Mouse (Mus musculus) heart, adult 9 months (tissue): ENCODE measurements at regions not wholly inside any gene's neighbourhood (a gene's known extent, or its start where the extent isn't known, plus 50 kb on each side); places are given as distances from the start of the nearest gene placed in this dataset.

ENCODE experiments used
- DNase-seq, 2 experiments: peaks; one replicate each; pipeline ENCODE4 v3.0.0; 2022; ENCODE audit warnings: low spot score in 2 of 2

DNA sequence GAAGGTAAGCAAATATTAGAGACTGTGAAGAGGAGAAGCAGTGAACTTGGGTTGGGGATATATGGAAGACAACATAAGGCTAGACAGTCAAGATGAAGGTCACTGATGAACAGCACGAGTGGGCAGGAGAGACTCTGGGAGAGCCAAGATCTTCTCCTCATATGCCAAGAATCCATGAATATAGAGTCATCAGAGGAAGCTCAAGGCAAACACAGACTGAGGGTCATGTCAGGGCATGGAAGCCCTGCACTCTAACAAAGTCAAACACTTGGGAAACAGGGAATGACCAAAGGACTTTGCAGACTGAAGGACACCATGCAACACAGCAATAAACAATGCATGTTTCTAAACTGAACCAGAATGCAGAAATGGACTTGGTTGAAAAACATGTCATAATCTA lies 351.4 kb downstream of the Hs3st3b1 start:
- DNase-seq, result no peak

DNA sequence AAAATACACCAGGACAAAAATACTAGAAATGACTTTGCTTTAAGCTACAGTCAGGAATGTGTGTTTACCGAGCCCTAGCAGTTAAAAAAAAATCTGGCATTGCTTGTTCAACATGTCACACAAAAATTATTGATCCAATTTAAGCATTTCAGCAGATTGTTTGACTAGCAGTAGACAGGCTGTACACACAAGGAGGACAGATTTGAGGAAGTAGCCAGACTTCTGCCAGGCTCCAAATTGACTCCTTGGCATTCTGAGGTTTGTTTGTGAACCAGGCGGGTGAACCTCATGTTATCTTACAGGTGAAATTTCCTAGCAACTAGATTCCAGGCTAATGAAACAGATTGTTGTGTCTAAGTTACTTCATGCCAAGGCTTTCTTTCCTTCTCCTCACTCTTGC lies 348.8 kb downstream of the Hs3st3b1 start:
- no peak for DNase-seq

DNA sequence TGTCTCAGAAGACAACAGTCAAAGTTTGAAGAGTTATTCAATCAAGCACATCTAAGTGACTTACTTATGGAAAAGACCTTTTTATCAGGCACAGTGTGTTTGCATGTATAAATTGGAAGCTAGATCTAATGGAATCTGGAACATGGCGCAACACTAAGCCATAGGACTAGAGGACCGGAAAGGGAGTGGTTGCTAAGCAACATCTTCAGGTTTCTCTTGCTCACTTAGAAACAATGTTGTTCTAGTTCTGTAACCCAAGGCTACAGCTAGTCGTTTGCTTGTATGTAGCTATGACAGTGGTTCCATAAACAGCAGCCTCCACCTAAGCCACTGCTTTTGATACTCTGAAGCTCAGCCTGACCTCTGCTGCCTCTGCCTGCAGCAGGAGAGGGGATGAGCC lies 338.8 kb downstream of the Hs3st3b1 start:
- DNase-seq, result no peak

DNA sequence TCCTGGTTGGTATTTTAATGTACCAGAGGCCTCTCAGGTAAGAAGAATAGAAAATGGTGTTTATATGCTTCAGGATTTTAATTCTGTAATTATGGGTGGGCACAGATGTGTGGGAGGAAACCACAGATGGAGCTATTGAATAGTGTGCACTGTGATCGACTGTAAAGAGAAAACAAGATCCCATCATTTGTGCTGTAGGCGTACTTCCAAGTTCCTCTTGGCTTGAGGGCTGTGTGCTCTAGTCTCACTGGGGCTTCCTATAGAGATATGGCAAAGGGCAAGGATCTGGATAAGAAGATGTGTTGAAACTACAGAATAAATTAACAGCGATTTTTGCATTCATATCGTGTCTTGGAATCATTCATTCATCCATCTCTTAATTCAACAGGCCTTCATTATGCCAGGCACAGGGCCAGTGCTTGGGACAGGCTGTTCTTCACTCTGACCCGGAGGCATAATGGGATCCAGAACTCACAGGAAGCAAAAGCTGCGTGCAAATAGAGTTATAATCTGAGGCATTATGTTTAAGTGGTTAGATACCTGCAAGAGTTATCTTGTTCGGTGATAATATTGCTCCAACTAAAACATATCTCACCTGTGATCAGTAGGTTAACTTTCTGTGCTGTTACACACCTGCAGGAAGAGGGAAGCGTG lies 336.7 kb downstream of the Hs3st3b1 start:
- DNase-seq, result no peak

DNA sequence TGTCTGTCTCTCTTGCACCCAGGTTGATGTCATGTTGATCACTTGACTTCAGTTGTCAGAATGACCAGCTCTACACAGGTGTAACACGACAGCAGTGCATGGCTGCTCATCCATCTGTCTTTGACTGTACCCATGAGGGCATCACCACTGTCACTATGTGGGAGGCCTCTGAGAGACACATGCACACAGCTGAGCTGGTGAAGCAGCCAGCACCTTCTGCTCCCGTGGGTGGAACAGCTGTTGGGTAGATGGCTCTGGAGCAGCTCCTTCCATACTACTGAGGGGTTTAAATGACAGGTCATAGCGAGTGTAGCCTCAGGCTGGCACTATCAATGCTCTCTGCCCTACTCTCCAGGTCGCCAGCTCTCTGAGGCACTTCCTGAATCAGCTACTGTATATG lies 301.9 kb downstream of the Hs3st3b1 start:
- DNase-seq, result no peak

DNA sequence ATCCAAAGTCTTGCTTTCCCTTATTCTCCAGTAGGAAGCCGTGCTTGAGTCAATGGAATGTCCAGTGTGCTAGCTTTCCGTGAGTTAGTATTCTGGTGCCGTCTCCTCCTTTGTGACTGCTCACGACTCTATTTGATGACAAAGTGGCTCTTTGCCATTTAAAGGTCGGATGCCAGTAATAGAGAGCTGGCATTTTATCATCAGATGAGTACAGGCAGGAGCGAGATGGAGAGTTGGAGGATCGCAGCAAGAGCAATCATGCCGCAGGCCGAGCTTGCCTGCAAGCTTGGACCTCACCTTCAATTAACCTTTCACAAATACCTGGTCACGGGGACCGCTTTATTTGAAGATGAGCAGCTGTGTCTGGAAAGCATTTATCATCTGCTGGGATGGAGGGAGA lies 291.8 kb downstream of the Hs3st3b1 start:
- DNase-seq, result no peak

DNA sequence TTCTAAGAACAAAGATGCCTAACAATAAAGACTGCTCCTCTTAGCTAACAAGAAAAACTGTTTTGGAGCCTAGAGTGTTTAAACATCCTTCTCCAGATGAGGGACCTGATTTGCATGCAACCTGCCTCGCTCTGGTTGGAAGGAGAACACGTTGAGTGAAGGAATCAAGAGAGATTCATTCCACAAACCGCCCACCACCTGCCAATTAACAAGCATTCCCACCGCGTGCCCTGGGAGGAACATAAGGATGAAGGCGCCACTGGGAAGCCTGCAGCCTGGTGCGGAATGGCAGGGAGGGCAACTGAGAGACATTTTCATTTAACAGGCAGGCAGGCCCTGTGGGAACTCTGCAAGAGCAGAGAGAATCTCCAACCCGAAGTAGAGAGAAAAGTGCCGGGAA lies 265.0 kb downstream of the Hs3st3b1 start:
- no peak for DNase-seq

DNA sequence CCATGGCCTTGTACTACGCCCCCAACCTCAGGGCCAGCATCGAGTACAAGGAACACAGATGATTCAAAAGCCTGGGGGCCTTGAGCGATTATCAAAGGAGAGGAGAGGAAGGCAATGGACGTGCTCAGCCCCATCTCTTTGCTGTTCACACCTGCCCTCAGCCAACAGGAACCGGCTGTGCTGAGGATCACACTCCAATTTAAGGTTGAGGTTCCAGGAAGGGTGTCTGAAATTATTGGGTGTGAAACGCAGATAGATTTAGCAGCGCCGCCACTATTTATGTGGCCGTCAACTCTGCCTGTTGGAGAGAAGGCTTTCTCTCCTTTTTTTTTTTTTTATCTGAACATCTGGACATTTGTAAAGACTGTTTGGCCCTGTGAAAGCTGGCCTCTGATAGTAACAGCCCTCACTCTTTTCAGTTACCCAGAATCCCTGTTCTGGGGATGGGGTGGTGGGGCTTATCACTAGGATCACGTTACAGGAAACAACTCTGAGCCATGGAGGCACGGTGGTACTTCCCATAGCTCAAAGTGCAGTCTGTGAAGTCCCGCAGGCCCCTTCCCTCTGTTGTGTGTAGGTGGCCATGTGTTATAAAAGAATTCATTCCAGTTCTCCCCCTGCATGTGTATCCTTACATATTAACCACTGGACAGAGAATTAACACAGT lies 256.7 kb downstream of the Hs3st3b1 start:
- no peak for DNase-seq

DNA sequence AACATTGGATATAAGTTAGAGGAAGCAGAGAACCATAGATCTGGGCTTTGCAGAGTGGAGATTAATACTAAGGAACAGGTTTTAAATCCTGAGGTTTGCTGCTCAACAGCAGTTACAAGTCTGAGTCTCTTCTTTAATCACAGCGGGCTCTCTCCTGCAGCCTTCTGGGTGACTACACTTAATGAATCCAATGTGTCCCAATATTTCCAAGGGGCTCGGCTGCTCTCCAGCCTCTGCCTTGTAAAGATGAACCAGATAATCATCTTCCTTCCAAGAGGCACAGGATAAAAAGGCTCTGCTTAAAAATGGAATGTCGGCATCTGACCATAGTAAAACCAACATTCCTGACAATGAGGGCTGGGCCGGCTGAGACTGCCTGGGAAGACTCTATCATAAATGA lies 251.6 kb downstream of the Hs3st3b1 start:
- no peak for DNase-seq

DNA sequence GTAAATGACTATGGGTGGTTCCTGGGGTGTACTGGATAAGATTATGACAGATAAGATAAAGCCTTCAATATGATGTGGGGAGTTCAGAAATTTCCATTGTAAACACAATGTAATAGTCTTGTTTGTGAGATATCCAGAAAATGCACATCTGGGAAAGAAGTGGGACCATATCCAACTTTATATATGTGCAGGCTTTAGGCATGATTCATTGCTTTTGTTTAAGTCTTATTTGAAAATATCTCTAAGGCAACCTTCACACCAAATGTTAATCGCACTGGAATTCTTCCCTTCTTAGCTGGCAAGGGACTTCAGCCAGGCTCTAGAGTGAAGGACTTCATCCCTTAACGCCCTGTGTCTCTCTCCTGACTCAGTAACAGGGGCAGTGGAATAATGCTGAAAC lies 250.3 kb downstream of the Hs3st3b1 start:
- no peak for DNase-seq

DNA sequence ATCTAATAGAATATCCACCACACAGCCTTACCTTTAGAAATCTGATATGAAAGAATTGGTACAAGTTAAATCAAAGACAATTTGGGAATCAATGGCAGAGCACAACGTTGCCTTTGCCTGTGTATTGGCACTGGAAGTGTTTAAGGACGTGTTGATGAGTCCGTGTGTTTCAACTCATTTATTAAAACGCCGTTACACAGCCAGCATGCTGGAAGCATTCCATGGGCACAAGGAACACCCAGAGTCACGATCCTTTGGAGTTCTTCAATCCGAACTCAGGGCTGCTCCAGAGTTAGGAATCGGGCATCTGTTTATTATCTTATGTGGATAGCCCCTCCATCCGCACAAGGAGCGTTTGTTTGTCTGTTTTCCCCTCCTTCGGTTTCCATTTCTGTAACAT lies 244.2 kb downstream of the Hs3st3b1 start:
- DNase-seq, result no peak

DNA sequence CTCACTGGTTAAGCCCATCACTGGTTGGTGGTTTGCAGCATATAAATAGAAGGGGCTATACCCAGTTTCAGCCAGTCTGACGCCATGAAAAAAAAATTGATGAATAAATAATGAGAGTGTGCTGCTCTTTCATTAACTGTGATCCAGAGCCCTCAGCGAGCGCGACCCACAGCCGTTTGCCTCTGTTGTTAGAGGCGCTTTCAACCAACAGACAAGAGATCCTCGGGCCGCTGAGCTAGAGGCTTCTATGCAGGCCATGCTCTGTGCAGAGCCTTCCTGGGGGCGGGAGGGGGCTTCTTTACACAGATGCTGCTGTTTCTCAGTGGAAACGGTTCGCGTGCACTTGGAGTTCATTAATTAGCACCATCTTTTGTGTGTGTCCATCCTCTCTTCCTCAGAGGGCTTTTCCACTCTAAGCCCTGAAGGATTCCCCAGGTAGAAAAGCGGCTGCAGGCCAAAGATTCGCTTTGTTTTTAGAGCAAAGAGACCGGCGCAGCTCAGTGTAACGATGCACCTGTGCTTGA lies 243.6 kb downstream of the Hs3st3b1 start:
- no peak for DNase-seq

DNA sequence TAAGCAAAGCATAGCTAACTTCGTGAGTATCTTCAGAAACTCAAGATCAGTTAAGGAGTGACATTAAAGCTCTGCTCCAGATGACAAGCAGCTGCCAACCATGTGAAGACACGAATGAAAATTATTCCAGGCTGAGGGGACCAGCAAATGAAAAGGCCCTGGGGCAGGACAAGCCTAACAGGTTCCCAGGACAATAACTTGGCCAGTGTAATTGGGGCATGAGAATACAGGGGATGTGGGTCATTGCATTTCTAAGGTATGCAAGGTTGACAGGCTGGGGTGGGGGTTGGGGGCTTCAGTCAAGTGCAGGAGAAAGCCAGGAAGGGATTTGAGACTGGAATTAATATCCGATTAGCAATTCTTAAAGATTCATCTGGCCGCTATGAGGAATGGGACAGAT lies 242.6 kb downstream of the Hs3st3b1 start:
- no peak for DNase-seq

DNA sequence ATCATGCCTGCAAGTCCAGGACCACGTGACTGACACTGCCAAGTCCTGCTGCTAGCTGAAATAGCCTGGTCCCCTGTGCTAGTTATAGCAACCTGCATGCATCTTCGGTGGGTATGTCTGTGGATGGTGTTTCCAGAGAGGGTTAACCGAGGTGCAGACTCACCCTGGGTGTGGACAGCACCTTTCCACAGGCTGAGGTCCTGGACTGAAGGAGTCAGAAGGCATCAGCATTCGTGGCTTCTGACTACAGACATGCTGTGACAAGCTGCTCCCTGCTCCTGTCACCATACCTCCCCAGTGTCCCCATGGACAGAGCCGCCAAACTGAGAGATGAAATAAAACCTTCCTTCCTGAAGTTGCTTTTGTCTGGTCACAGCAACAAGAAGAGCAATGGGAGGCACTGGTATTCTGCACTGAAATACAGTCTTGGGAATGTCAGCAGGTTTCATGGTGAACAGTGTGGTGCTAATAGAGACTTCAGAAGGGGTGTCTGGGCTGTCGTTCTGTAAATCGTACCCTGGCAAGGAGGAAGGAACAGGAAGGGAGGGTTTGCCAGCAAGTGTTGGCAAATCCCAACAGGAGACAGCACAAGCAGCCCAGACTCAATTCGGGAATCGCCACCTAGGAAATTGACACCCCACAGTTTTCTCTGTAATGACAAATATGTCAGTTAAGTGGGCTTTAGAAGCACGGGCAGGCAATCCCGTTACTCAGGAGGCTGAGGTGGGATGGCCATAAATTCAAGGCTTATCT lies 237.7 kb downstream of the Hs3st3b1 start:
- DNase-seq, result no peak

DNA sequence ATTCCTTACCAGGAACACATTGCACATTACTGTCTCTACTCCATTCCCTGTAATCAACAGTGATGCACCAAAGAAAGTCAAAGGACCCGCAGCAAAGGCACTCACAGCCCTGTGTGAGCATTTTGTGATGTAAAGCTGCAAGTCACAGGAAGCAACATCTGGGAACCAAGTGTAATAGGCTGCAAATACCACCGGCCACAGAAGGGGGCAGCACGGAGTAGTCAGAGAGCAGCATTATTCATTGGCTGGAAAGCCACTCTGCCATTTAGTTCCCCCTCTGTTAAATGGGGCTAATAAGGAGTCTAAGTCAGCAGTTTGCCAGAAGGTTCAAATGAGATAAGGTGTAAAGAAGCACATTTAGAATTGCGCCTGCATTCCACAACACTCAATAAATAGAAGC lies 231.0 kb downstream of the Hs3st3b1 start:
- DNase-seq, result no peak

DNA sequence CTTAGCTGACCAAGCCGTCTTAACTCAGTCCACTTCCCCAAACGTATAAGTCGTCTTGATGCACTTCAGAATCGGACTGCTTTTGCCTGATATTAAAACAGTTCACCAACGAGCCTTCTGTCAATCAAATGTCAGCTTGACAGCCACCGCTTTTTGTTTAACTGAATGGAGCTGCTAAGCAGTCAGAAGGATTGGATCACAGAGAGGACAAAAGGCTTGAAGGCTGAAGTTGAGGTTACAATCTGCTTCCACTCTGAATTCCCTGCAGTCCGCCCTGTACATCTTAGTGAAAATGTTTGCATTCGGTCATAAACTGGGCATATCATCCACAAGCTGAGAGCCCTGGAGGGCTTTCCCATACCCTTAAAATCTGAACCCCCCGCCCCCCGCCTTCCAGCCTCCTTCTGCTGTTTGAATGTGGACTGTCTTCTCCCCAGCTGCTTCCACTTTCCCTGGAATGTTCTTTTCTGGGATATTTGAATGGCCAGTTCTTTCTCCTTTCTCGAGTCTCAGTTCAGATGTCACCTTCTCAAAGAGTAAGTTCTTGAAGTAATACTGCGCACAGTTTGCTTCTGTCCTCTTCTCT lies 217.0 kb downstream of the Hs3st3b1 start:
- no peak for DNase-seq

DNA sequence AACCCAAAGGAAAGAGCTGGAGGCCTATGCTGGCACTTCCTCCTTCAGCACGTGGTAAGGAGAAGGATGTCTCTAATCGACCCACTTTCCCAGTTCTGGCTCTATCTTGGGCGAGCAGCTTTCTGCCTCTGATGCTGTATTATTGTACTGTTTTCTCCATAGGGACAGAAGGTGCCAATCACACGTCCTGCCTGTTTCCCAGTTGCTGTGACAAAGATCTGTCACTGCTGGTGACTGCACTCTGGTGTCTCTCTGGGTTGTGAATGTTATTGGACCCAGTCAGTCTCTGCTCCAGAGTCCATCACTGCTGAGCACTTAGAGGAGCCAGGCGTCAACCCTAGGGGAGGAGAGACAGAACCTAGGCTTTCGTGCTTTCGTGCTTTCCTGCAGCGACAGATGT lies 216.0 kb downstream of the Hs3st3b1 start:
- DNase-seq, result no peak

DNA sequence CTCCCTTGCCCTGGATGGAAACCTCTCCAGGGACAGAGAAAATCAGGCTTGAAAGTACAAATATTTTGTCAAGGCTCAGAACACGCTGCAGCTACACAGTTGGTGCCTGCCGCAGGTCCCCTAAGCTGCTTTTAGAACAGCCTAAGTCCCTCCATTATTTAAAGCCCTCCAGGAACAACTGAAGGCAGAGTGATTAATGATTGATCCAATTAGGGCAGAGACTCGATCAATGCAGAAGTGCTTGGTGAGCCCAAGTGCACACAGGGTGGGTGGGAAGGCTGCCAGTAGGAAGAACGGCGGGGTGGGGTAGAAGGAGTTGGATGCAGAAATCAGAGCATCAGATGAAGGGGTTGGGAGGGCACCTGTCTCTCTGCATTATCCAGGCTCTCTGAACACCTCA lies 215.0 kb downstream of the Hs3st3b1 start:
- DNase-seq, result no peak

DNA sequence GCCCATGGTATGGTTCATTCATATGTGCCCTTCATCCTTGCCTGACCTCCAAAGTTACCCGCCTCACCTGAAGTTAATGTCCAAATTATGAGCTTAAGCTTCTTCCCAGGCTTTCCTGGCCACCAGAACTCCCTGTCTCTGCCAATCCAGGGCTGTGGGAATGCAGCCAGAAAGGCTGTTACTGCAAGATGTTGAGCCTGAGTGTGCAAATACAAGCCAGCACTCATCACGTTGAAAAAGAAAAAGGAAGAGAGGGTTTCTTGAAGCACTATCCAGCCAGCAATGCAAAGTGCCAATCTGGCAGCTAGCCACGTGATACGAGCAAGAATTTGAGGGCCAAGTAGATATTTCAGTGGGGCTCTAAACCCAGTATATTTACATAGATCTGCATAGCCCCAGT lies 213.7 kb downstream of the Hs3st3b1 start:
- no peak for DNase-seq

DNA sequence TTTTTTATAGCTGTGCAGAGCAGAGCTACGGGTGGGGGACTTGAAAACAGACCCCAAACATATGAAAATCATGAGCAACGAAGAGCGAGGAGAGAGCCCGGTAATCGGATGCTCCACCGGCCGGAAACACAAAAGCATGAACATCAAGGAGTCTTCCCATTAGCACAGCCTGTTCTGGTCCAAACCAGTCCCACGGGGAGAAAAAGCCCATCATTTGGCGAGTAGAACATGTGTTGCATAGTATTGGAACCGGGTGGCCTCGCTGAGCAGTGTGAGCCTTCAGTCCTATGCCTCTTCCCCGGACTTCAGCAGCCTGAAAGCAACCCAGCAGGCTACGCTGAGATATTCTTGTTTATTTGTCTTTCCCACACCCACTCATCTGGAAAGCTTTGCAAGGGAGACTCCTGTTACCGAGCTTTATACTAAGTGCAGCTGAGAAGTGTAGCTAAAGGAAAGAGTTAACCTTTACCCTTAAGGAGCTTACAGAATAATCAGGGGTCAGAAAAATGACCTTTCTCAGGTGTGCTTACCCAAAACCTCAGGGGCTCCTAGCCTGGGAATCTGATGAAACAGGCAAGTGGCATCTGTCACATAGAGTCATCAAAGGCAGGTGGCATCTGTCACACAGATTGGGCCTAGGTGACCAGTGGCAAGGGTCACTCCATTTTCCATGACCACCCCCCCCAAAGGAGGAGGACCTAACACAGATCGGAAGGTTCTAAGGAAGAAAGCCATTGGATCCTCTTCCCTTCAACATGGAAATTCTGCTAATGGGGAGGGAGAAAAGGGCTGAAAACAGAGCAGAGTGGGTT lies 209.8 kb downstream of the Hs3st3b1 start:
- DNase-seq, result no peak

DNA sequence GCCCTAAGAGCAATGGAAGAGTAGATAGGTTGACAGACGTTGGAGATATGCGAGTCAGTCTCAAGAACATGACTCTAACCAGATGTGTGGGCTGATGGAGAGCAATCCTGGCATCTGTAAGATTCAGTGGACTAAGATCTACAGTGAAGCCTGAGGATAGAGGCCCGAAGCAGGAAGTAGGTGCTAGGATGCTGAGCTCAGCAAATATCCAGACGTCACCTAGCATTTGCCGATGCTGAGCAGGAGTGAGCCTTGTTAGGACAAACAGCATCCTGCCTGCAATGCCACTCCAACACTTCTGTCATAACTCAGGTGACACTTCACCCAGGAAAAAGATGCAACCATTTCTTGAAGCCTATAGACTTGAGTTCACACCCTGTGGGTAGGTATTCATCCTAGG lies 199.8 kb downstream of the Hs3st3b1 start:
- no peak for DNase-seq

DNA sequence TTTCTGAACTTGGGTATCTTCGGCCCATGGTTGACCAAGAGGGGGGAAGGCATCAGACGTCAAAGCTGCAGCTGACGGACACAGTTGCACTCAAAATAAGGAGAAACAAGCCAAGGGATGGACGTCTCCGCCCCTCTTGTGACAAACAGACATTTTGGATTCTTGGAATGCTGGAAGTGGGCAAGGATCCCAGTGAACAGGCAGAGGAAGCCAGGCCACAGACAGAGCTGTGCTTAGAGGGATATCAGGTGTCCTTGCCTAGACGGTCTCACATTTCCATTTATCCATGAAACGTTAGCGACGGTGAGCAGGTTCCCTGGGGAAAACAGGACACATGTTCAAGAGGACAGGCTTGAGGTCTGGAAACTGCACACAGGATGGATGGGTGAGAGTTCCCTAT lies 191.2 kb downstream of the Hs3st3b1 start:
- peak in 1 of 2 experiments; percentile 6 for DNase-seq
